Mouse (Mus musculus) intestine, postnatal 0 days (tissue): ENCODE measurements around the gene Azin2. TPM values are rescaled to one million over a fixed set of nuclear protein-coding genes. Genes with fewer than 3 reads are reported as not detected.
A peak's percentile ranks its signal among the peaks of the same experiment; 100 is the strongest.

Experiments used
- ATAC-seq: fragments of 200-750 bp; cut with Nextera tagmentation; 2 replicates; pipeline ENCODE4 v1.8.0; 2017; ENCODE audit warnings: mild to moderate bottlenecking, moderate TSS enrichment, moderate library complexity
- H3K27ac ChIP-seq: fragments of 300-500 bp; sonication (generic); 2 replicates; pipeline ENCODE4 v1.5.1; 2014; ENCODE audit warnings: mild to moderate bottlenecking, low read depth, low read length, moderate library complexity
- H3K27me3 ChIP-seq: fragments of 300-500 bp; sonication (generic); replicated peaks from 2 replicates; pipeline ENCODE4 v1.6.1; 2014; ENCODE audit warnings: low read length, mixed read lengths; ENCODE audit not compliant: control insufficient read depth, insufficient read depth
- H3K36me3 ChIP-seq: fragments of 300-500 bp; sonication (generic); 2 replicates; pipeline ENCODE4 v1.6.1; 2014; ENCODE audit warnings: mild to moderate bottlenecking, moderate library complexity; ENCODE audit not compliant: control insufficient read depth, insufficient read depth
- H3K4me1 ChIP-seq: fragments of 300-500 bp; sonication (generic); replicated peaks from 2 replicates; pipeline ENCODE4 v1.6.1; 2014; ENCODE audit warnings: antibody characterized with exemption, low read length, mixed read lengths; ENCODE audit not compliant: control insufficient read depth, insufficient read depth
- H3K4me2 ChIP-seq: fragments of 300-500 bp; sonication (generic); replicated peaks from 2 replicates; pipeline ENCODE4 v1.6.1; 2014; ENCODE audit warnings: low read depth, mild to moderate bottlenecking, moderate library complexity
- H3K4me3 ChIP-seq: fragments of 300-500 bp; sonication (generic); 2 replicates; pipeline ENCODE4 v1.5.1; 2014; ENCODE audit warnings: low read depth, low read length
- H3K9ac ChIP-seq: fragments of 300-500 bp; sonication (generic); 2 replicates; pipeline ENCODE4 v1.6.1; 2014; ENCODE audit warnings: mild to moderate bottlenecking, low read depth, low read length
- H3K9me3 ChIP-seq: fragments of 300-500 bp; sonication (generic); 2 replicates; pipeline ENCODE4 v1.6.1; 2016; ENCODE audit warnings: mixed run types; ENCODE audit not compliant: control insufficient read depth
- CTCF ChIP-seq: sonication (generic); IDR thresholded peaks from 2 replicates; pipeline ENCODE4 v1.5.1; 2016; ENCODE audit warnings: low read depth, mild to moderate bottlenecking, control low read depth, antibody characterized with exemption, moderate library complexity
- WGBS: fragments of 180-500 bp; shearing (Covaris S2); extraction: QIAGEN DNeasy Blood & Tissue Kit; methylation state at CpG from one replicate; pipeline ENCODE4 v1.1.7; 2014; 5-methylcytosine and 5-hydroxymethylcytosine counted together
- polyA plus RNA-seq: library from polyadenylated mRNA; unstranded; fragments of >200 nt; fragmentation: Nextera tagmentation; extraction: Ambion mirVana; gene quantifications from 2 replicates; pipeline ENCODE4 v1.2.1, GENCODE M21; 2015

Azin2 gene
- polyA plus RNA-seq, 1 experiment from 2014 or later, result 13.1 TPM

GRCm38 (mm10) chr4:129000786-129001185 lies 38.5 kb upstream of the Azin2 start:
- no peak for TF ChIP-seq CTCF
- H3K9ac ChIP-seq, result no peak overlapping the region
- 0 out of 2 replicates have a peak, but pooled peaks cover 13% of the 10 kb centered on the region for H3K4me1 ChIP-seq
- peaks cover 54% of the 10 kb centered on the region for H3K36me3 ChIP-seq
- H3K27ac ChIP-seq, result 0 out of 2 replicates have a peak overlapping the region, but pooled peaks have one; percentile 0
- H3K4me2 ChIP-seq, result no peak overlapping the region
- no peak overlapping the region for H3K4me3 ChIP-seq
- 36% methylated on average over 3 of the region's 3 CpGs for WGBS
- no peaks in the 10 kb centered on the region for H3K27me3 ChIP-seq
- ATAC-seq, result no peak
- H3K9me3 ChIP-seq, result no peaks in the 10 kb centered on the region

GRCm38 (mm10) chr4:128998401-128998800 lies 36.2 kb upstream of the Azin2 start:
- H3K4me1 ChIP-seq, result 0 out of 2 replicates have a peak, but pooled peaks cover 13% of the 10 kb centered on the region

DNA sequence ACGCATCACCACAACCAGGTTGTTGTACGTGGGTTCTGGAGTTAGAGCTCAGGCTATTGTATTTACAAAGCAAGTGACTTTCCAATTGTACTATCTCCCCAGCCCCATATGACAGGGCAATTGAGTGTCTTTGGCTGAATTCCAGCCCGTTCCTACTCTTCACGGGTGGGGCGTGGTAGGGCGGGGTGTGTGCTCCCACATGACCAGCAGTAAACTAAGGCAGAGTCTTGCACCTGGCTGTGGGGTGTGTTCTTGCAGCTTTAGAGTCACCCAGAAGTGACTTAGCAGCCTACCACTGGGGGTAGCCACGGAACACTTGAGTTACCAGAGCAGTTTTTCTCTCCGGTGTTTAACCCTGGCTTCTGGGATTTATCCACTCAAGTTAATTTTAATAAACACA lies 35.0 kb upstream of the Azin2 start:
- 33% methylated on average over 8 of the region's 8 CpGs for whole genome bisulfite sequencing
- H3K9ac ChIP-seq, result 0 out of 2 replicates have a peak overlapping the region, but pooled peaks have one; percentile 17
- ATAC-seq, result peak; percentile 63
- H3K9me3 ChIP-seq, result no peaks in the 10 kb centered on the region
- no peaks in the 10 kb centered on the region for H3K27me3 ChIP-seq
- TF ChIP-seq CTCF, result peak; percentile 55
- H3K36me3 ChIP-seq, result peaks cover 27% of the 10 kb centered on the region
- 0 out of 2 replicates have a peak, but pooled peaks cover 13% of the 10 kb centered on the region for H3K4me1 ChIP-seq
- peak overlapping the region; percentile 14; the same call in 1 of the 2 replicates for H3K4me3 ChIP-seq
- H3K4me2 ChIP-seq, result peak overlapping the region; percentile 54
- H3K27ac ChIP-seq, result peak overlapping the region; percentile 68

More at GRCm38 (mm10) chr4:128998401-128998800, 36.2 kb upstream of the Azin2 start:
- peak overlapping the region; percentile 68; the same call in 1 of the 2 replicates for H3K27ac ChIP-seq
- H3K27me3 ChIP-seq, result no peaks in the 10 kb centered on the region
- no peak for ATAC-seq
- WGBS, result 51% methylated on average over 8 of the region's 8 CpGs
- H3K36me3 ChIP-seq, result peaks cover 38% of the 10 kb centered on the region
- no peak for TF ChIP-seq CTCF
- peak overlapping the region; percentile 54 for H3K4me2 ChIP-seq
- no peaks in the 10 kb centered on the region for H3K9me3 ChIP-seq
- no peak overlapping the region for H3K4me3 ChIP-seq
- no peak overlapping the region for H3K9ac ChIP-seq

- Histone ChIP-seq H3K9me3 (no peaks in the 10 kb centered on the region), H3K27me3 (no peaks in the 10 kb centered on the region), H3K4me2 (peak overlapping the region; percentile 91), H3K9ac (peak overlapping the region; percentile 35; the same call in 1 of the 2 replicates), H3K27ac (peak overlapping the region; percentile 98), H3K36me3 (peaks cover 12% of the 10 kb centered on the region), H3K4me3 (peak overlapping the region; percentile 81), H3K4me1 (0 out of 2 replicates have a peak, but pooled peaks cover 8% of the 10 kb centered on the region)
- WGBS, result 35% methylated on average over 7 of the region's 7 CpGs
- no peak for ATAC-seq
- TF ChIP-seq CTCF, result no peak
Measured at GRCm38 (mm10) chr4:128995238-128995637, 33.0 kb upstream of the Azin2 start.

- ATAC-seq, result no peak
- no peaks in the 10 kb centered on the region for H3K36me3 ChIP-seq
- H3K9me3 ChIP-seq, result no peaks in the 10 kb centered on the region
- TF ChIP-seq CTCF, result no peak
- WGBS, result under 1% methylated on average over 12 of the region's 12 CpGs
- peak overlapping the region; percentile 97 for H3K9ac ChIP-seq
- 0 out of 2 replicates have a peak, but pooled peaks cover 7% of the 10 kb centered on the region for H3K4me1 ChIP-seq
- H3K27ac ChIP-seq, result peak overlapping the region; percentile 98
- no peaks in the 10 kb centered on the region for H3K27me3 ChIP-seq
- H3K4me3 ChIP-seq, result peak overlapping the region; percentile 81
- H3K4me2 ChIP-seq, result peak overlapping the region; percentile 91
Measured at GRCm38 (mm10) chr4:128993675-128994074, 31.4 kb upstream of the Azin2 start.

DNA sequence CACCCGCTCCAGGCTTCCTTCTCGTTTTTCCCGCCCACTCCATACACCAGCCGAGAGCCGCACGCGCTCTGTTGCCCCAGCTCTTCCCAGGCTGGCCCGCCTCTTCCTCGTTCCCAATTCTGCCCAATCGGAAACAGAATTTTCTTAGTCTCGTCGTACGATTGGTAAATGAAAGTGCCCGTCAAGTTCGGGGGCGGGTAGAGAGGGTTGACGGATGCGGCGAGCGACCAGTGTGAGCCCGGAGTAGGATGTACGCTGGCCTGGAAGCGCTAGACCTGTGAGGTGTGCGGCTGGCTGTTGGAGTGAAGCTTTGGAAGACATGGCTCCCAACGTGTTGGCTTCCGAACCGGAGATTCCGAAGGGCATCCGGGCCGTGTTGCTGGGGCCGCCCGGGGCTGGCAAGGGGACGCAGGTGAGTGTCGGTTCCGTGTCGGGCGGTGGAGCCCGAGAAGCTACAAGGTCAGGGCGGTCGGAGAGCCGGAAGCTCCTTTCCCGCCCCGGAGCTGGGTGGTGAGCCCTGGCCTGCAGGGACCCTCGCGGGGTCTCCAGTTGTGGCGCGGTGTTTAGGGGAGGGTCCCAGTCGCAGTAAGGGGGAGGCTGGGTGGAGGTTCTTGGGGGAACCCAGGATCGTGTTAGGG lies 30.9 kb upstream of the Azin2 start:
- TF ChIP-seq CTCF, result no peak
- 0 out of 2 replicates have a peak, but pooled peaks cover 3% of the 10 kb centered on the region for H3K4me1 ChIP-seq
- peak overlapping the region; percentile 97 for H3K9ac ChIP-seq
- H3K36me3 ChIP-seq, result no peaks in the 10 kb centered on the region
- H3K4me3 ChIP-seq, result peak overlapping the region; percentile 81
- H3K4me2 ChIP-seq, result peak overlapping the region; percentile 91
- ATAC-seq, result peak; percentile 85
- under 1% methylated on average over 49 of the region's 49 CpGs for WGBS
- peak overlapping the region; percentile 98 for H3K27ac ChIP-seq
- no peaks in the 10 kb centered on the region for H3K27me3 ChIP-seq
- no peaks in the 10 kb centered on the region for H3K9me3 ChIP-seq
